Mouse (Mus musculus) CH12.LX (cell line): ENCODE measurements around the gene Crlf1. TPM values are rescaled to one million over a fixed set of nuclear protein-coding genes. Genes with fewer than 3 reads are reported as not detected.

Experiments used
- DNase-seq: peaks from one replicate; pipeline ENCODE4 v3.0.0-alpha.2; 2013; ENCODE audit errors: extremely low read depth
- H3K27ac ChIP-seq: 2 replicates; pipeline ENCODE4 v1.5.1; 2012; ENCODE audit warnings: low read depth, mild to moderate bottlenecking, control low read depth, moderate library complexity; ENCODE audit not compliant: insufficient read depth
- H3K27me3 ChIP-seq: replicated peaks from 2 replicates; pipeline ENCODE3; 2012; ENCODE audit warnings: inconsistent platforms
- H3K36me3 ChIP-seq, 2 experiments: replicated peaks in 1 of 2; 2 replicates each; pipeline versions ENCODE3 to v1.6.1; 2012; ENCODE audit warnings: inconsistent platforms in 1 of 2, low read length in 1 of 2, mild to moderate bottlenecking in 1 of 2, mixed read lengths in 1 of 2, moderate library complexity in 1 of 2; ENCODE audit not compliant: control insufficient read depth in 1 of 2, insufficient read depth in 1 of 2
- H3K4me1 ChIP-seq, 2 experiments: 2 replicates each; pipeline ENCODE4 v1.6.1; 2012; ENCODE audit warnings: inconsistent platforms in 1 of 2, moderate library complexity in 1 of 2; ENCODE audit not compliant: insufficient read depth in 2 of 2, control insufficient read depth in 1 of 2
- H3K4me2 ChIP-seq: 2 replicates; pipeline ENCODE4 v1.6.1; 2012; ENCODE audit warnings: low read depth, mild to moderate bottlenecking, control low read depth; ENCODE audit not compliant: poor library complexity, insufficient read depth, severe bottlenecking
- H3K4me3 ChIP-seq, 3 experiments: fragments of 150-350 bp in 1 of 3; sonication (generic) in 1 of 3; replicated peaks in 1 of 3; 2 replicates each; pipeline versions ENCODE3 to v1.5.1; 2011 to 2012; ENCODE audit warnings: low read depth in 2 of 3, low read length in 2 of 3, mild to moderate bottlenecking in 2 of 3, moderate library complexity in 2 of 3, control low read depth in 1 of 3, improper control_type of control experiment in 1 of 3, inconsistent platforms in 1 of 3, mixed read lengths in 1 of 3; ENCODE audit not compliant: poor library complexity in 1 of 3
- H3K79me2 ChIP-seq: replicated peaks from 2 replicates; pipeline ENCODE4 v1.6.1; 2012; ENCODE audit warnings: mild to moderate bottlenecking, moderate library complexity; ENCODE audit not compliant: control insufficient read depth, poor library complexity, insufficient read depth, severe bottlenecking; ENCODE audit errors: extremely low read depth
- H3K9ac ChIP-seq: 2 replicates; pipeline ENCODE4 v1.6.1; 2012; ENCODE audit warnings: low read depth, mild to moderate bottlenecking, control low read depth, moderate library complexity; ENCODE audit not compliant: insufficient read depth
- H3K9me3 ChIP-seq: replicated peaks from 2 replicates; pipeline ENCODE3; 2012; ENCODE audit warnings: low read length, inconsistent platforms, mixed read lengths
- BHLHE40 ChIP-seq: IDR thresholded peaks from 2 replicates; pipeline ENCODE4 v1.6.1; 2011; ENCODE audit warnings: mild to moderate bottlenecking, low read depth, low read length, improper control_type of control experiment
- CHD1 ChIP-seq: IDR thresholded peaks from 2 replicates; pipeline ENCODE4 v1.6.1; 2012; ENCODE audit warnings: low read depth, low read length, improper control_type of control experiment, inconsistent platforms
- CHD2 ChIP-seq: IDR thresholded peaks from 2 replicates; pipeline ENCODE4 v1.6.1; 2011; ENCODE audit warnings: low read length, improper control_type of control experiment
- ETS1 ChIP-seq: conservative IDR thresholded peaks from 2 replicates; pipeline ENCODE4 v1.6.1; 2012; ENCODE audit warnings: low read depth, mild to moderate bottlenecking, inconsistent platforms, low read length, improper control_type of control experiment, moderate library complexity
- GABPA ChIP-seq: IDR thresholded peaks from 2 replicates; pipeline ENCODE4 v1.6.1; 2012; ENCODE audit warnings: low read depth, low read length, improper control_type of control experiment, inconsistent platforms; ENCODE audit not compliant: insufficient replicate concordance
- HCFC1 ChIP-seq: IDR thresholded peaks from 2 replicates; pipeline ENCODE4 v1.6.1; 2012; ENCODE audit warnings: low read depth, mild to moderate bottlenecking, inconsistent platforms, low read length, improper control_type of control experiment
- JUN ChIP-seq: IDR thresholded peaks from 2 replicates; pipeline ENCODE4 v1.6.1; 2011; ENCODE audit warnings: low read depth, mild to moderate bottlenecking, low read length, improper control_type of control experiment, moderate library complexity; ENCODE audit not compliant: insufficient read depth
- KAT2A ChIP-seq: IDR thresholded peaks from 2 replicates; pipeline ENCODE4 v1.6.1; 2012; ENCODE audit warnings: low read length, improper control_type of control experiment, inconsistent platforms; ENCODE audit not compliant: insufficient replicate concordance
- MAFK ChIP-seq: IDR thresholded peaks from 2 replicates; pipeline ENCODE4 v1.6.1; 2011; ENCODE audit warnings: low read length, improper control_type of control experiment; ENCODE audit not compliant: insufficient replicate concordance
- MAX ChIP-seq: IDR thresholded peaks from 2 replicates; pipeline ENCODE4 v1.6.1; 2011; ENCODE audit warnings: low read length, improper control_type of control experiment
- NRF1 ChIP-seq: IDR thresholded peaks from 2 replicates; pipeline ENCODE4 v1.6.1; 2014; ENCODE audit warnings: low read depth, mild to moderate bottlenecking, inconsistent platforms, low read length, improper control_type of control experiment, moderate library complexity
- POLR2A ChIP-seq: IDR thresholded peaks from 2 replicates; pipeline ENCODE4 v1.6.1; 2011; ENCODE audit warnings: low read depth, mild to moderate bottlenecking, improper control_type of control experiment, low read length
- POLR2AphosphoS2 ChIP-seq: IDR thresholded peaks from 2 replicates; pipeline ENCODE4 v1.6.1; 2011; ENCODE audit warnings: low read depth, low read length, improper control_type of control experiment
- SIN3A ChIP-seq: IDR thresholded peaks from 2 replicates; pipeline ENCODE4 v1.6.1; 2012; ENCODE audit warnings: low read length, improper control_type of control experiment, inconsistent platforms
- SMC3 ChIP-seq: IDR thresholded peaks from 2 replicates; pipeline ENCODE4 v1.6.1; 2011; ENCODE audit warnings: low read depth, low read length, improper control_type of control experiment
- TBP ChIP-seq: conservative IDR thresholded peaks from 2 replicates; pipeline ENCODE4 v1.6.1; 2011; ENCODE audit warnings: low read depth, low read length, improper control_type of control experiment
- UBTF ChIP-seq: IDR thresholded peaks from 2 replicates; pipeline ENCODE4 v1.6.1; 2012; ENCODE audit warnings: low read depth, mild to moderate bottlenecking, inconsistent platforms, low read length, improper control_type of control experiment, moderate library complexity
- ZC3H11A ChIP-seq: IDR thresholded peaks from 2 replicates; pipeline ENCODE4 v1.6.1; 2012; ENCODE audit warnings: low read depth, mild to moderate bottlenecking, inconsistent platforms, low read length, improper control_type of control experiment
- ZMIZ1 ChIP-seq: IDR thresholded peaks from 2 replicates; pipeline ENCODE4 v1.6.1; 2012; ENCODE audit warnings: low read depth, mild to moderate bottlenecking, inconsistent platforms, low read length, improper control_type of control experiment
- ZNF384 ChIP-seq: IDR thresholded peaks from 2 replicates; pipeline ENCODE4 v1.6.1; 2012; ENCODE audit warnings: low read depth, low read length, improper control_type of control experiment, inconsistent platforms
- dilution Hi-C: fragments of 300-500 bp; cut with MboI; formaldehyde crosslinking; loops from 2 replicates; pipeline ENCODE4 v1.14.3; 2020; ENCODE audit warnings: low sequenced_read_pairs; ENCODE audit not compliant: extremely low pct_unique_long_range_greater_than_20kb, extremely low pct_ligation_motif_present
- in situ Hi-C: fragments of 300-500 bp; cut with MboI; formaldehyde crosslinking; loops from 3 replicates; pipeline ENCODE4 v1.14.3; 2019; ENCODE audit warnings: low sequenced_read_pairs, low pct_ligation_motif_present, low pct_unique_long_range_greater_than_20kb, mixed read lengths
- polyA plus RNA-seq: library from polyadenylated mRNA; unstranded; fragments of >175 nt; gene quantifications from 2 replicates; pipeline ENCODE4 v1.2.1, GENCODE M21; 2012; ENCODE audit warnings: low read depth; ENCODE audit not compliant: insufficient read length
- total RNA-seq, 2 experiments: library from RNA; depleted of rRNA; stranded (reverse); fragments of 300-350 nt in 1 of 2; fragments of >200 nt in 1 of 2; gene quantifications; 2 replicates each; pipeline ENCODE4 v1.2.3; 2012 to 2014

Crlf1 gene
- total and polyA plus RNA-seq, 3 experiments, result 0.42 to 1.1 (median 0.44) TPM

DNA sequence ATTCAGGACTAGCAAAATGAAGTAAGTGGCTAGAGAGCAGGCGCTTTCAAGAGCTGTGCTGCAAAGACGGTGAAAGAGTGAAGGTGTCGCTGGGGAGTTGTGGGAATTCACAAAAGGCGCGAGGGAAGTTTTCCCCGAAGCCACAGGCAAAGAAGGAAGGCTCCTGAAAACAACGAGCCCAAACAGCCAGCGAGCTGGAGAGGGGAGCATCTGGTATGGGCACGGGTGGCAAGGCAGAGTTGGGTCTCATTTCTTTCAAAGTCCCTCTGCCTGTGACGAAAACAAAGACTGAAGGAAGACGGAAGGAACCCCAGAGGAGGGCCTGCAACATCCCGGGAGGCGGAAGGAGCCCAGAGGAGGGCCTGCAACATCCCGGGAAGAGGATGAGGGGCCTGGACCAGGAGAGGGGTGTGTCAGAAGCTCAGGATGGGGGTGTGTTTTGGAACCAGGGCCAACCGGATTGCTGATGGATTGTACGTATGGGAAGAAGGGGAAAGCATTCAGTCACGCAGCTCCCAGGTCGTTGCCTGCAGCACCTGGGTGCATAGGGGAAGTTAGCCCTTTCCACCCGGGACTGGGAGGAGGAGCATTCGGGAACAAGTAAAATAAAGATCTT is 2.0 kb upstream of the Crlf1 start:
- Histone ChIP-seq H3K27me3 (peaks cover 96% of the 10 kb centered on the region), H3K4me2 (no peak overlapping the region), H3K9me3 (no peaks in the 10 kb centered on the region), H3K27ac (no peak overlapping the region), H3K4me1 (peaks cover 10 to 25% of the 10 kb centered on the region in 2 experiments), H3K79me2 (no peaks in the 10 kb centered on the region), H3K36me3 (no peaks in the 10 kb centered on the region), H3K4me3 (no peak overlapping the region), H3K9ac (no peak overlapping the region)
- TF ChIP-seq HCFC1 (no peak), KAT2A (no peak), CHD2 (no peak), ZC3H11A (no peak), POLR2AphosphoS2 (no peak), TBP (no peak), UBTF (no peak), ZMIZ1 (no peak), GABPA (no peak), CHD1 (no peak), MAFK (no peak), ZNF384 (no peak), SMC3 (no peak), BHLHE40 (no peak), POLR2A (no peak), NRF1 (no peak), JUN (no peak), MAX (no peak), ETS1 (no peak), SIN3A (no peak)
- dilution Hi-C loops (no loop called here), in situ Hi-C loops (no loop called here)
- no peak for DNase-seq

DNA sequence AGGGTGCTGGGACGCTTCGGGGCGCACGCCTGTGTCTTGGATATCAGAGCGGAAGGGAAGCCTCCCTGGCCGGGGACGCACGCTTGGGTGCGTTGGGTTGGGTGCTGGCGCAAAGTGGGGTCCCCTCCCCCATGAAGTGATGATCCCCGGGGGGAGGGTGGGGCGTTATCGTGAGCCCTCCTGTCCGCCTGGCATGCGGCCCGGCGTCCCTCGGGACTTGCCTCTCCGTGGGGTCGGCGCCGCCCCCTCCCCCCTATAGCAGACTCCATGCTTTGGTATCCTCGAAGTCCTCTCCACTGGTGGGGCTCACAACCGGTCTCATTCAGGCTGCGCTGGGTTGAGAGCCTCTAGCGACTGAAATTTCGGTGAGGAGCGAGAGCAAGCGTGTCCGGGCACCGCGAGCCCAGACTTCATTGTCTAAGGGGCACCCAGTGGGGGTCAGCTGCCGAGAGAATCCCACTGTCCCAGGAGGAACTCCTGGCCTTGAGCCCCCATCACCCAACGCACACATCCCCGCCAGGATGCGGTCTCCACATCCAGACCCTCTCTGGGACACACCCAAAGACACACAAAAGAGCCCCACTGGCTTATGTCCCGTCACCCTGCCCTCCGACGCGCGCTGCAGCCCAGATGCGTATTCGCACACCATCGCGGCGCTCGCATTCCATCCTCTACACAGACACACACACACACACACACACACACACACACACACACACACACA is 896 bp downstream of the Crlf1 start:
- Histone ChIP-seq H3K27me3 (peaks cover 95% of the 10 kb centered on the region), H3K9ac (no peak overlapping the region)

More for the DNA sequence above, 896 bp downstream of the Crlf1 start:
- Histone ChIP-seq H3K4me2 (no peak overlapping the region), H3K79me2 (no peaks in the 10 kb centered on the region), H3K4me3 (no peak overlapping the region), H3K27ac (no peak overlapping the region)
- DNase-seq, result no peak
- no peak for TF ChIP-seq TBP
- TF ChIP-seq, all 38 proteins: peak for 0
- no peaks in the 10 kb centered on the region for H3K9me3 ChIP-seq
- dilution Hi-C loops (no loop called here), in situ Hi-C loops (no loop called here)
- H3K4me1 ChIP-seq, result peaks cover 2 to 16% of the 10 kb centered on the region in 2 experiments; a peak in 3 of 4 replicates
- H3K36me3 ChIP-seq, result no peaks in the 10 kb centered on the region
